Mouse (Mus musculus) embryonic facial prominence, embryonic 15.5 days (tissue): ENCODE data around the gene Mrps27. TPM values are rescaled to one million over a fixed set of nuclear protein-coding genes. Genes with fewer than 3 reads are reported as not detected.
A peak's percentile ranks its signal among the peaks of the same experiment; 100 is the strongest.

ENCODE experiments used
- ATAC-seq: fragments of 200-750 bp; cut with Nextera tagmentation; 2 replicates; pipeline ENCODE4 v1.8.0; 2017; ENCODE audit warnings: low read depth, moderate TSS enrichment; ENCODE audit not compliant: insufficient number of reproducible peaks, low FRiP score, low TSS enrichment
- H3K27ac ChIP-seq: fragments of 300-500 bp; sonication (generic); replicated peaks from 2 replicates; pipeline ENCODE4 v1.5.1; 2015; ENCODE audit warnings: mild to moderate bottlenecking, inconsistent platforms
- H3K27me3 ChIP-seq: fragments of 300-500 bp; sonication (generic); 2 replicates; pipeline ENCODE4 v1.6.1; 2015; ENCODE audit warnings: inconsistent platforms
- H3K36me3 ChIP-seq: fragments of 300-500 bp; sonication (generic); 2 replicates; pipeline ENCODE4 v1.6.1; 2015; ENCODE audit warnings: mild to moderate bottlenecking, inconsistent platforms
- H3K4me1 ChIP-seq: fragments of 300-500 bp; sonication (generic); 2 replicates; pipeline ENCODE4 v1.6.1; 2015; ENCODE audit warnings: inconsistent platforms
- H3K4me2 ChIP-seq: fragments of 300-500 bp; sonication (generic); replicated peaks from 2 replicates; pipeline ENCODE4 v1.6.1; 2015; ENCODE audit warnings: mild to moderate bottlenecking, inconsistent platforms
- H3K4me3 ChIP-seq: fragments of 300-500 bp; sonication (generic); replicated peaks from 2 replicates; pipeline ENCODE4 v1.5.1; 2015; ENCODE audit warnings: mild to moderate bottlenecking, inconsistent platforms
- H3K9ac ChIP-seq: fragments of 300-500 bp; sonication (generic); 2 replicates; pipeline ENCODE4 v1.6.1; 2015; ENCODE audit warnings: inconsistent platforms
- H3K9me3 ChIP-seq: fragments of 300-500 bp; sonication (generic); replicated peaks from 2 replicates; pipeline ENCODE4 v1.6.1; 2016; ENCODE audit warnings: inconsistent platforms
- WGBS: fragments of 180-500 bp; shearing (Covaris S2); methylation state at CpG from one replicate; pipeline ENCODE4 v1.1.7; 2015; 5-methylcytosine and 5-hydroxymethylcytosine counted together
- polyA plus RNA-seq: library from polyadenylated mRNA; unstranded; fragments of >200 nt; fragmentation: Nextera tagmentation; extraction: Ambion mirVana; gene quantifications from 2 replicates; pipeline ENCODE4 v1.2.1, GENCODE M21; 2015

The Mrps27 gene
- polyA plus RNA-seq, 1 experiment from 2014 or later: 51.2 TPM

GRCm38 (mm10) chr13:99454977-99455376 is 110.4 kb downstream of the Mrps27 start:
- H3K4me3 ChIP-seq: no peak overlapping the region

GRCm38 (mm10) chr13:99458658-99459386 is 114.2 kb downstream of the Mrps27 start:
- Histone ChIP-seq H3K4me2 (no peak overlapping the region), H3K4me3 (no peak overlapping the region), H3K27ac (peak overlapping the region; percentile 80), H3K4me1 (peaks cover 20% of the 10 kb centered on the region), H3K36me3 (no peaks in the 10 kb centered on the region), H3K9me3 (no peaks in the 10 kb centered on the region), H3K9ac (no peak overlapping the region), H3K27me3 (no peaks in the 10 kb centered on the region)
- WGBS: 41% methylated on average over 12 of the region's 12 CpGs
- ATAC-seq: peak; percentile 87

More at GRCm38 (mm10) chr13:99454977-99455376, 110.4 kb downstream of the Mrps27 start:
- H3K9ac ChIP-seq: no peak overlapping the region
- H3K4me1 ChIP-seq: peaks cover 18% of the 10 kb centered on the region
- H3K27me3 ChIP-seq: no peaks in the 10 kb centered on the region
- no peak overlapping the region for H3K27ac ChIP-seq
- no peak for ATAC-seq
- no peaks in the 10 kb centered on the region for H3K9me3 ChIP-seq
- WGBS: 82% methylated on average over 7 of the region's 7 CpGs
- no peak overlapping the region for H3K4me2 ChIP-seq
- H3K36me3 ChIP-seq: no peaks in the 10 kb centered on the region

GRCm38 (mm10) chr13:99459612-99460011 is 115.0 kb downstream of the Mrps27 start:
- Histone ChIP-seq H3K27me3 (no peaks in the 10 kb centered on the region), H3K4me1 (peaks cover 20% of the 10 kb centered on the region), H3K36me3 (no peaks in the 10 kb centered on the region), H3K4me3 (no peak overlapping the region), H3K4me2 (no peak overlapping the region), H3K27ac (peak overlapping the region; percentile 80), H3K9ac (no peak overlapping the region), H3K9me3 (no peaks in the 10 kb centered on the region)
- 56% methylated on average over 4 of the region's 4 CpGs for WGBS
- ATAC-seq: no peak

- Histone ChIP-seq H3K9me3 (no peaks in the 10 kb centered on the region), H3K4me2 (no peak overlapping the region), H3K9ac (no peak overlapping the region), H3K4me3 (no peak overlapping the region), H3K27ac (no peak overlapping the region), H3K36me3 (no peaks in the 10 kb centered on the region), H3K4me1 (peaks cover 20% of the 10 kb centered on the region), H3K27me3 (no peaks in the 10 kb centered on the region)
- WGBS: 79% methylated on average over 4 of the region's 4 CpGs
- ATAC-seq: no peak
Observed at GRCm38 (mm10) chr13:99461886-99462285, 117.3 kb downstream of the Mrps27 start.

GRCm38 (mm10) chr13:99464551-99464950 is 120.0 kb downstream of the Mrps27 start:
- 55% methylated on average over 4 of the region's 4 CpGs for WGBS
- ATAC-seq: no peak

More at GRCm38 (mm10) chr13:99464551-99464950, 120.0 kb downstream of the Mrps27 start:
- Histone ChIP-seq H3K9me3 (no peaks in the 10 kb centered on the region), H3K4me2 (no peak overlapping the region), H3K4me1 (peaks cover 14% of the 10 kb centered on the region), H3K27ac (0 out of 2 replicates have a peak overlapping the region, but pooled peaks have one; percentile 34), H3K4me3 (no peak overlapping the region), H3K36me3 (no peaks in the 10 kb centered on the region), H3K27me3 (no peaks in the 10 kb centered on the region), H3K9ac (no peak overlapping the region)

Other genes with a start within 250 kb of the Mrps27 start
- 0.68 and 0.81 TPM in 2 replicates for gene Zfp366, start 160.0 kb upstream of the Mrps27 start, polyA plus RNA-seq
- gene Ptcd2, start 81 bp upstream of the Mrps27 start, polyA plus RNA-seq: 38.5 and 41.4 TPM in 2 replicates
- gene Map1b, start 171.8 kb downstream of the Mrps27 start, polyA plus RNA-seq: 163 and 172 TPM in 2 replicates